Mouse (Mus musculus) liver, embryonic 15.5 days (tissue): ENCODE measurements around the gene Olfr1313. TPM values are rescaled to one million over a fixed set of nuclear protein-coding genes. Genes with fewer than 3 reads are reported as not detected.
"Not testable (repeated sequence)": the region's sequence is repeated elsewhere in the genome, so short reads cannot be mapped to it uniquely, and the experiment has no call there.

Experiments used
- ATAC-seq: fragments of 200-750 bp; cut with Nextera tagmentation; 2 replicates; pipeline ENCODE4 v1.8.0; 2017; ENCODE audit warnings: moderate number of reproducible peaks, mild to moderate bottlenecking, moderate library complexity; ENCODE audit not compliant: insufficient read depth
- H3K27ac ChIP-seq: fragments of 300-500 bp; sonication (generic); replicated peaks from 2 replicates; pipeline ENCODE4 v1.5.1; 2015; ENCODE audit warnings: mild to moderate bottlenecking, inconsistent platforms
- H3K27me3 ChIP-seq: fragments of 300-500 bp; sonication (generic); 2 replicates; pipeline ENCODE4 v1.6.1; 2015; ENCODE audit warnings: mild to moderate bottlenecking, inconsistent platforms
- H3K36me3 ChIP-seq: fragments of 300-500 bp; sonication (generic); replicated peaks from 2 replicates; pipeline ENCODE4 v1.6.1; 2015; ENCODE audit warnings: moderate library complexity, mild to moderate bottlenecking, inconsistent platforms
- H3K4me1 ChIP-seq: fragments of 300-500 bp; sonication (generic); replicated peaks from 2 replicates; pipeline ENCODE4 v1.6.1; 2015; ENCODE audit warnings: inconsistent platforms
- H3K4me2 ChIP-seq: fragments of 300-500 bp; sonication (generic); 2 replicates; pipeline ENCODE4 v1.6.1; 2015; ENCODE audit warnings: moderate library complexity, mild to moderate bottlenecking, inconsistent platforms
- H3K4me3 ChIP-seq: fragments of 300-500 bp; sonication (generic); replicated peaks from 2 replicates; pipeline ENCODE4 v1.5.1; 2015; ENCODE audit warnings: mild to moderate bottlenecking, inconsistent platforms
- H3K9ac ChIP-seq: fragments of 300-500 bp; sonication (generic); 2 replicates; pipeline ENCODE4 v1.6.1; 2015; ENCODE audit warnings: moderate library complexity, mild to moderate bottlenecking, inconsistent platforms
- H3K9me3 ChIP-seq: fragments of 300-500 bp; sonication (generic); replicated peaks from 2 replicates; pipeline ENCODE4 v1.6.1; 2016; ENCODE audit warnings: inconsistent platforms
- WGBS: fragments of 180-500 bp; shearing (Covaris S2); methylation state at CpG from one replicate; pipeline ENCODE4 v1.1.7; 2015; ENCODE audit warnings: mixed read lengths; ENCODE audit not compliant: insufficient replicate concordance; 5-methylcytosine and 5-hydroxymethylcytosine counted together
- polyA plus RNA-seq: library from polyadenylated mRNA; unstranded; fragments of >200 nt; fragmentation: Nextera tagmentation; extraction: Ambion mirVana; gene quantifications from 2 replicates; pipeline ENCODE4 v1.2.1, GENCODE M21; 2015

The Olfr1313 gene
- not detected in 2 replicates for polyA plus RNA-seq

DNA sequence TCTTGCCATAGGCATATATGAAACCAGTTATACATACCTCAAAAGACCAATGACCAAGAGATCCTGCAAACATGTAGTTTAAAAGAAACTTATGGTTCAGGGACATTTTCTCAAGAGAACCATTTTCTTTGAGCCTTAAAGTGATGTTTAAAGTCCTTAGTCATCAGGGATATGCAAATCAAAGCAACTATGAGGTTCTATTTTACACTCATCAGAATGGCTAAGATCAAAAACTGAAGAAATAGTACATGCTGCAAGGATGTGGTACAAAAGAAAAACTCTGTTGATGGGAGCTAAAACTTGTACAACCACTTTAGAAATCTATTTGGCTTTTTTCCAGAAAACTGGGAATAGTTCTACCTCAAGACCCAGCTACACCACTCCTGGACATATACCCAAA is at the start of gene Olfr1313:
TSS of gene Olfr1313 (minus strand) at position 101 of the 400 bp plus-strand sequence.
- no peaks in the 10 kb centered on the region for H3K36me3 ChIP-seq
- no peak for ATAC-seq
- no peak within 1 kb of the TSS for H3K4me2 ChIP-seq
- H3K9me3 ChIP-seq, result no peaks in the 10 kb centered on the region
- H3K27me3 ChIP-seq, result no peaks in the 10 kb centered on the region
- H3K4me3 ChIP-seq, result no peak within 1 kb of the TSS
- no peak within 1 kb of the TSS for H3K27ac ChIP-seq
- H3K9ac ChIP-seq, result no peak within 1 kb of the TSS
- no peaks in the 10 kb centered on the region for H3K4me1 ChIP-seq

- WGBS, result 40% methylated on average over 1 of the region's 1 CpGs
- H3K9me3 ChIP-seq, result no peaks in the 10 kb centered on the region
- no peak for ATAC-seq
These were observed 37.7 kb upstream of the Olfr1313 start, which contains the start of gene Olfr1315-ps1 for GRCm38 (mm10) chr2:112115340-112115739. TSS of gene Olfr1315-ps1 (minus strand) at chr2:112115440.

DNA sequence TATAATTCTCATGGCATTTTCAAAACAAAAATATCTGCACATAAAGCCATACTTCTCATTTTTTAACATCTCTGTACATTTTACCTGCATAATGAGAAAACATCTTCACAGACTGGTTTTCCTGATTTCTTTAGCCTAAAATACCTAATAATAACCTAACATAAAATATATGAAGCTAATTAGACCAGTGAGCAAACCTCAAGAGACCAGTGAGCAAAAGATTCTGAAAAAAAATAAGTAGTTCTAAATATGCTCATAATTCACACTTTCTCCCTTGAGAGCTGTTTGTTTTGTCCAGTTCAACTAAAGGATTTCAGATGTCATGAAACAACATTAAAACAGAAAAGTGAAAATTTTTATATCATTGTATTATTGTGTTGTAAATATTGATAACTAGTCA is 19.0 kb upstream of the Olfr1313 start, which contains the start of gene Olfr1314:
TSS of gene Olfr1314 (minus strand) at position 101 of the 400 bp plus-strand sequence.
- no peaks in the 10 kb centered on the region for H3K36me3 ChIP-seq
- no peak within 1 kb of the TSS for H3K27ac ChIP-seq
- no peaks in the 10 kb centered on the region for H3K4me1 ChIP-seq
- H3K9ac ChIP-seq, result no peak within 1 kb of the TSS
- no peaks in the 10 kb centered on the region for H3K27me3 ChIP-seq
- no peaks in the 10 kb centered on the region for H3K9me3 ChIP-seq
- ATAC-seq, result no peak
- no peak within 1 kb of the TSS for H3K4me2 ChIP-seq
- H3K4me3 ChIP-seq, result no peak within 1 kb of the TSS

More at GRCm38 (mm10) chr2:112115340-112115739, 37.7 kb upstream of the Olfr1313 start, which contains the start of gene Olfr1315-ps1:
- Histone ChIP-seq H3K27me3 (no peaks in the 10 kb centered on the region), H3K27ac (no peak within 1 kb of the TSS), H3K36me3 (no peaks in the 10 kb centered on the region), H3K4me1 (no peaks in the 10 kb centered on the region), H3K9ac (no peak within 1 kb of the TSS), H3K4me2 (no peak within 1 kb of the TSS), H3K4me3 (no peak within 1 kb of the TSS)

- ATAC-seq, result no peak
- 16% methylated on average over 1 of the region's 1 CpGs for WGBS
- Histone ChIP-seq H3K27me3 (no peaks in the 10 kb centered on the region), H3K4me2 (no peak within 1 kb of the TSS), H3K9me3 (no peaks in the 10 kb centered on the region), H3K36me3 (no peaks in the 10 kb centered on the region), H3K9ac (no peak within 1 kb of the TSS), H3K4me3 (no peak within 1 kb of the TSS), H3K4me1 (no peaks in the 10 kb centered on the region), H3K27ac (no peak within 1 kb of the TSS)
These were observed 27.5 kb downstream of the Olfr1313 start, which contains the start of gene Olfr1312 for GRCm38 (mm10) chr2:112050138-112050537. TSS of gene Olfr1312 (minus strand) at chr2:112050238.

GRCm38 (mm10) chr2:112026971-112027370 is 50.7 kb downstream of the Olfr1313 start:
- not testable (repeated sequence) for ATAC-seq, H3K4me3 ChIP-seq, H3K4me1 ChIP-seq, H3K27ac ChIP-seq, H3K9ac ChIP-seq, H3K4me2 ChIP-seq, H3K27me3 ChIP-seq, H3K36me3 ChIP-seq, H3K9me3 ChIP-seq
- 27% methylated on average over 6 of the region's 6 CpGs for WGBS

GRCm38 (mm10) chr2:112024312-112024711 is 53.3 kb downstream of the Olfr1313 start, which contains the start of gene Olfr1311:
TSS of gene Olfr1311 (minus strand) at chr2:112024412.
- Histone ChIP-seq H3K27me3 (no peaks in the 10 kb centered on the region), H3K27ac (no peak within 1 kb of the TSS), H3K4me2 (no peak within 1 kb of the TSS), H3K4me1 (no peaks in the 10 kb centered on the region), H3K4me3 (no peak within 1 kb of the TSS), H3K9me3 (no peaks in the 10 kb centered on the region), H3K36me3 (no peaks in the 10 kb centered on the region), H3K9ac (no peak within 1 kb of the TSS)
- 61% methylated on average over 2 of the region's 2 CpGs for WGBS
- no peak for ATAC-seq

Other genes starting within 250 kb of the Olfr1313 start
- not detected in 2 replicates for gene Olfr1305, start 200.7 kb downstream of the Olfr1313 start, polyA plus RNA-seq
- not detected in 2 replicates for gene Olfr1306, start 161.6 kb downstream of the Olfr1313 start, polyA plus RNA-seq
- gene Olfr1307, start 128.4 kb downstream of the Olfr1313 start, polyA plus RNA-seq, result not detected in 2 replicates
- gene Olfr1308, start 112.9 kb downstream of the Olfr1313 start, polyA plus RNA-seq, result not detected in 2 replicates
- gene Olfr1309, start 87.6 kb downstream of the Olfr1313 start, polyA plus RNA-seq, result not detected in 2 replicates
- gene Olfr1310, start 65.1 kb downstream of the Olfr1313 start, polyA plus RNA-seq, result not detected in 2 replicates
- gene Olfr1311, start 53.4 kb downstream of the Olfr1313 start, polyA plus RNA-seq, result not detected in 2 replicates
- gene Olfr1312, start 27.6 kb downstream of the Olfr1313 start, polyA plus RNA-seq, result not detected in 2 replicates
- gene Olfr1314, start 18.9 kb upstream of the Olfr1313 start, polyA plus RNA-seq, result not detected in 2 replicates
- gene Olfr1315-ps1, start 37.6 kb upstream of the Olfr1313 start, polyA plus RNA-seq, result not detected in 2 replicates
- gene Olfr1316, start 57.1 kb upstream of the Olfr1313 start, polyA plus RNA-seq, result not detected in 2 replicates
- gene Olfr1317, start 62.5 kb upstream of the Olfr1313 start, polyA plus RNA-seq, result not detected in 2 replicates
- gene Olfr1318, start 76.4 kb upstream of the Olfr1313 start, polyA plus RNA-seq, result not detected in 2 replicates
- 2.5 and 3.3 TPM in 2 replicates for gene Lpcat4, start 161.6 kb upstream of the Olfr1313 start, polyA plus RNA-seq
- gene Nutm1, start 181.4 kb upstream of the Olfr1313 start, polyA plus RNA-seq, result 0.02 TPM in 1 of 2 replicates, not detected in the other
- gene Nop10, start 184.1 kb upstream of the Olfr1313 start, polyA plus RNA-seq, result 106 and 122 TPM in 2 replicates
- gene Slc12a6, start 188.0 kb upstream of the Olfr1313 start, polyA plus RNA-seq, result 3.8 and 4.4 TPM in 2 replicates
- not detected in 2 replicates for gene Gm21985, start 188.5 kb upstream of the Olfr1313 start, polyA plus RNA-seq